Mouse (Mus musculus): ENCODE results near the gene Defb13. TPM values are rescaled to one million over a fixed set of nuclear protein-coding genes. Genes with fewer than 3 reads are reported as not detected.
"Not testable (repeated sequence)": the region's sequence is repeated elsewhere in the genome, so short reads cannot be mapped to it uniquely, and the experiment has no call there.

The Defb13 gene
- polyA plus RNA-seq (2012; rRNA removed), result not detected in 2 replicates

DNA sequence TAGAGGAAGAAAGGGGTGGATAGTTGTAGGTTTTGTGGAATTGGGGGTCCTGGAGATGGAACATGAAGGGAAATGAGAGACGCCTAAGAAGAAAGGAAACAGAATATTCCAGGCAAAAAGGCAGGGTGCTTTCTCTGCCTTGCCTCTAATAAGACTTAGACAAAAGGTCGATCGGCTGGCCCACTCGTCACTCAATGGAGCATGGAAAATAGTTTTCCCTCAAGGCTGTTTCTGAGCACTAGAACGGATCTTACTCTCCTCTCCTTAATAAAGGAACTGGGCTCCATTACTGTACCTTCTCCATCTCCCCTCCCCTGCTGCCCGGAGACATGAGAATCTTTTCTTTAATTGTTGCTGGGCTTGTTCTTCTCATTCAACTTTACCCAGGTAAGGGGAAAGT, at the start of gene Defb13:
TSS of gene Defb13 (plus strand) at position 301 of the 400 bp plus-strand sequence.
- H3K4me1 ChIP-seq (replicated peaks; ENCODE audit: control insufficient read depth, insufficient read depth, low read length), result no peaks in the 10 kb centered on the region
- no peak within 1 kb of the TSS for H3K4me3 ChIP-seq (ENCODE audit: control insufficient read depth, insufficient read depth, low read length)
- H3K27ac ChIP-seq (ENCODE audit: control insufficient read depth, insufficient read depth, low read length), result no peak within 1 kb of the TSS
- no peaks in the 10 kb centered on the region for H3K27me3 ChIP-seq (ENCODE audit: control insufficient read depth, insufficient read depth, low read length)
- H3K36me3 ChIP-seq (ENCODE audit: control insufficient read depth, insufficient read depth, low read length), result no peaks in the 10 kb centered on the region
- DNase-seq, result no peak
- 91% methylated on average over 6 of the region's 6 CpGs for WGBS
- TF ChIP-seq CTCF (IDR thresholded peaks at IDR 0.05; ENCODE audit: borderline replicate concordance, control insufficient read depth, extremely low read depth, insufficient read depth, low read length, poor library complexity) (no peak), POLR2A (IDR thresholded peaks at IDR 0.05; ENCODE audit: control insufficient read depth, extremely low read depth, insufficient read depth, low read length, poor library complexity) (no peak)

DNA sequence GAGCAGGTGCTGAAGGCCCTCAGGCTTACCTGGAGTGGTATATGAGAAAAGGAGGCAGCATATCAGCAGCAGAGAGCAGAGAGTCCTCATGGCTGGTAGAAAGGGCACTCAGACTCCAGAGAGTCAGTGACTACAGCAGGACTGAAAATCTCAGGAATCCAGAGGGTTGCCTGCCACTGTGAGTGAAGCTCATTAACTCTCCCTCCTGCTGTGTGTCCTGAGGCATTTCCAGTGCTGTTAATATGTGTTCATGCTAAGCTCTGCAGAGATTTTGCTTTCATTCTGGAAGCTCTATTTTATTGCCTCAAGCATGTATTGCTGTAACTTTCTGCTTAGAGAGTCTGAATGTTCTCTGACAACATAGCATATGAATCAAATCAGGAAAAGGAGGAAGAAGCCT, 40.3 kb upstream of the Defb13 start, which contains the start of gene Defb11:
TSS of gene Defb11 (minus strand) at position 123 of the 400 bp plus-strand sequence.
- not testable (repeated sequence) for H3K27ac ChIP-seq (ENCODE audit: control insufficient read depth, insufficient read depth, low read length); H3K27me3 ChIP-seq (ENCODE audit: control insufficient read depth, insufficient read depth, low read length); H3K4me3 ChIP-seq (ENCODE audit: control insufficient read depth, insufficient read depth, low read length); H3K36me3 ChIP-seq (ENCODE audit: control insufficient read depth, insufficient read depth, low read length); H3K4me1 ChIP-seq (replicated peaks; ENCODE audit: control insufficient read depth, insufficient read depth, low read length); DNase-seq

DNA sequence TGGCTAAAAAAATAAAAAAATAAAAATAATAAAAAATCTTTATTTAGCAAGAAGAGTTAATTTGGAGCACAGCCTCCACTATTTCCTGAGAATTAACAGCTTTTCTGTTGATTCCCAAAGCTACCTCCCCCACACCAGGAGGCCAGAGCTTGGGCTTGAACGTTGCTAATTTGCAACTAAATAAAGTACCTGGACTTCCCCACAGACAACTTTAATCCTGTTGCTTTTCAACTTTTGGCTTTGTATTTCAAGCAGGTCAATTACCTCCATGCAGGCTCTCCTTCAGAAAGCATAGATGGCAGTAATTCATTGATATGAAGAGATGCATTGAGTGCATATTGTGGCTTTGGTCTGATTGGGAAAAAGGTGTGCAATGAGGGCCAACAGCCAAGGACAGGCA, 34.6 kb upstream of the Defb13 start:
- TF ChIP-seq POLR2A (IDR thresholded peaks at IDR 0.05; ENCODE audit: control insufficient read depth, extremely low read depth, insufficient read depth, low read length, poor library complexity), result no peak
- Histone ChIP-seq H3K4me1 (replicated peaks; ENCODE audit: control insufficient read depth, insufficient read depth, low read length) (no peaks in the 10 kb centered on the region), H3K4me3 (ENCODE audit: control insufficient read depth, insufficient read depth, low read length) (no peak overlapping the region), H3K36me3 (ENCODE audit: control insufficient read depth, insufficient read depth, low read length) (no peaks in the 10 kb centered on the region), H3K27me3 (ENCODE audit: control insufficient read depth, insufficient read depth, low read length) (no peaks in the 10 kb centered on the region), H3K27ac (ENCODE audit: control insufficient read depth, insufficient read depth, low read length) (no peak overlapping the region)
- WGBS, result 19% methylated on average over 1 of the region's 1 CpGs
- no peak for DNase-seq

DNA sequence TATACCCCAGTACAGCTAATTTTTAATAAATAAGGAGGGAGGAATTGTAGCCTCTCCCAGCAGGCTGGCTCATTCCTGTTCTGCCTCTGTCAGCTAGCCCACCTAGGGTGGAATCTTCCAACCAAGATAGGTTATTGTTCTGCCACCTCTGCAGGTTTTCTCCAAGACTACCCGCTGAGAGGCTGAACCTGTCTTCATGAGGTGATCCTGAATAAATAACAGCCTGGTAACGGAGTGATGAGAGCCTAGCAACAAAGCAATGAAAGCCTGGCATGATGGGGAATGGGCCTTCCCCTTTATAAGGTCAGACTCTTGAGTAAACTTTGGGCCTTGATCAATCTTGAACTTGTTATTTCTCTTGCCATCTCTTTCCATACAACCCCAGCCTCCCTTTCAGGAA, 34.0 kb upstream of the Defb13 start:
- TF ChIP-seq POLR2A (IDR thresholded peaks at IDR 0.05; ENCODE audit: control insufficient read depth, extremely low read depth, insufficient read depth, low read length, poor library complexity) (no peak), CTCF (IDR thresholded peaks at IDR 0.05; ENCODE audit: borderline replicate concordance, control insufficient read depth, extremely low read depth, insufficient read depth, low read length, poor library complexity) (no peak)
- Histone ChIP-seq H3K36me3 (ENCODE audit: control insufficient read depth, insufficient read depth, low read length) (no peaks in the 10 kb centered on the region), H3K27me3 (ENCODE audit: control insufficient read depth, insufficient read depth, low read length) (no peaks in the 10 kb centered on the region), H3K27ac (ENCODE audit: control insufficient read depth, insufficient read depth, low read length) (no peak overlapping the region), H3K4me1 (replicated peaks; ENCODE audit: control insufficient read depth, insufficient read depth, low read length) (no peaks in the 10 kb centered on the region), H3K4me3 (ENCODE audit: control insufficient read depth, insufficient read depth, low read length) (no peak overlapping the region)
- 50% methylated on average over 2 of the region's 2 CpGs for WGBS
- no peak for DNase-seq

DNA sequence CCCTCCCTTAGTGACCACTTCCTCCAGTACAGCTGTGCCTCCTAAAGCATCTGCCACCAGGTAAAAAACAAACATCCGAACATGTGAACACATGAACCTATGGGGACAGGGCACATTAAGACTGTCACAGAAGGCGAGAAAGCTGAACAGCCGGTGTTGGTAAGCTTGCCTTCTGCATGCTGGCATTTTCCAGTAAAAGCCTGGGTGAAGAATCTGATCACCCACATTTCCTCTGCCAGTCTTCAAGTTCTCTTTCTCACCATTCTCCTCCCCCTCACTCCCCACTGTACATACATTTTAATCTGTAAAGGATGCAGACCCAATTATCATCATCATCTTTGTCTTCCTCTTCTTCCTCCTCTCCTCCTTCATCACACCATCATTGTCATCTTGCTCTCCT, 30.9 kb upstream of the Defb13 start:
- H3K27me3 ChIP-seq (ENCODE audit: control insufficient read depth, insufficient read depth, low read length), result no peaks in the 10 kb centered on the region
- no peak overlapping the region for H3K4me3 ChIP-seq (ENCODE audit: control insufficient read depth, insufficient read depth, low read length)
- TF ChIP-seq POLR2A (IDR thresholded peaks at IDR 0.05; ENCODE audit: control insufficient read depth, extremely low read depth, insufficient read depth, low read length, poor library complexity) (no peak), CTCF (IDR thresholded peaks at IDR 0.05; ENCODE audit: borderline replicate concordance, control insufficient read depth, extremely low read depth, insufficient read depth, low read length, poor library complexity) (no peak)
- no peaks in the 10 kb centered on the region for H3K36me3 ChIP-seq (ENCODE audit: control insufficient read depth, insufficient read depth, low read length)
- 88% methylated on average over 3 of the region's 3 CpGs for WGBS
- DNase-seq, result no peak
- H3K27ac ChIP-seq (ENCODE audit: control insufficient read depth, insufficient read depth, low read length), result no peak overlapping the region
- no peaks in the 10 kb centered on the region for H3K4me1 ChIP-seq (replicated peaks; ENCODE audit: control insufficient read depth, insufficient read depth, low read length)

DNA sequence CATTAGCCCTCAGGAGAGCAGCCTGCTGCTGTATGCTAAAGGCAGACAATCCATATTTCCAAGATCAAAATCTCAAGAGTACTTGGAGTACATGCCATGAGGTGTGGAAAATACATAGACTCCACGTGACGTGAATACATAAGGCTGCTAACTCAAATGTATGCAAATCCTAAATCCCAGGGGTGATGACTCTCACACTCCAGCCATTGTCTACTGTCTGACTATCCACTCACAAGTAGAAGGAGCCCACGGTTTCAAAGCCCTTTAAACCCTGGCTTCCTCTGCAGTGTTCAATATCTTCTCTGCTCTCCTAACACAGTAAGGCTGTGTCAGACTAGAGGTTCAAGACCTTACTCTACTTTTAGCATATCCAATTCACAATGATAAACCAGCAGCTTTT, 15.8 kb upstream of the Defb13 start:
- DNase-seq; H3K36me3 ChIP-seq (ENCODE audit: control insufficient read depth, insufficient read depth, low read length); H3K27me3 ChIP-seq (ENCODE audit: control insufficient read depth, insufficient read depth, low read length); H3K4me1 ChIP-seq (replicated peaks; ENCODE audit: control insufficient read depth, insufficient read depth, low read length); H3K4me3 ChIP-seq (ENCODE audit: control insufficient read depth, insufficient read depth, low read length); H3K27ac ChIP-seq (ENCODE audit: control insufficient read depth, insufficient read depth, low read length): not testable (repeated sequence)
- WGBS, result 94% methylated on average over 3 of the region's 3 CpGs

DNA sequence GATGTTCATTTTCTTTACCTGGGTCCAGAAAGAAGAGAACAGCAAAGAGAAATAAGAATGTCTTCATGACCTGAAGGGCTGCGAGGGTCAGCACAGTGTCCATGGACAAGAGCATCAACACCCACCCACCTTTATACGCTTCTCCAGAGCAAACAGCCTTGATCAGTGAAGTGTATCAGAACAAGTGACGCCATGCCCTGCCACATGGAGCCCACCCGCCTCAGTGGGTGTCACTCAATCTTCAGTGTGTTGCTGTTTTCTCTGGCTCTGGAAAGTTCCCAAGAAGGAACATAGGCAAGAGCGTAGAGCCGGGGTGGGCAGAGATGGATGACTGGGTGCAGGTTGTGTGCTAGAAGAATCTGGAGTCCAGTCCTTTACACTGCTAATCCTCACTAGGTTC, 14.0 kb upstream of the Defb13 start, which contains the start of gene Defb15:
TSS of gene Defb15 (minus strand) at position 101 of the 400 bp plus-strand sequence.
- Histone ChIP-seq H3K27me3 (ENCODE audit: control insufficient read depth, insufficient read depth, low read length) (no peaks in the 10 kb centered on the region), H3K36me3 (ENCODE audit: control insufficient read depth, insufficient read depth, low read length) (no peaks in the 10 kb centered on the region), H3K27ac (ENCODE audit: control insufficient read depth, insufficient read depth, low read length) (no peak within 1 kb of the TSS), H3K4me1 (replicated peaks; ENCODE audit: control insufficient read depth, insufficient read depth, low read length) (no peaks in the 10 kb centered on the region), H3K4me3 (ENCODE audit: control insufficient read depth, insufficient read depth, low read length) (no peak within 1 kb of the TSS)
- 95% methylated on average over 6 of the region's 6 CpGs for WGBS
- TF ChIP-seq POLR2A (IDR thresholded peaks at IDR 0.05; ENCODE audit: control insufficient read depth, extremely low read depth, insufficient read depth, low read length, poor library complexity), result no peak
- TF ChIP-seq CTCF (IDR thresholded peaks at IDR 0.05; ENCODE audit: borderline replicate concordance, control insufficient read depth, extremely low read depth, insufficient read depth, low read length, poor library complexity), result no peak
- no peak for DNase-seq

DNA sequence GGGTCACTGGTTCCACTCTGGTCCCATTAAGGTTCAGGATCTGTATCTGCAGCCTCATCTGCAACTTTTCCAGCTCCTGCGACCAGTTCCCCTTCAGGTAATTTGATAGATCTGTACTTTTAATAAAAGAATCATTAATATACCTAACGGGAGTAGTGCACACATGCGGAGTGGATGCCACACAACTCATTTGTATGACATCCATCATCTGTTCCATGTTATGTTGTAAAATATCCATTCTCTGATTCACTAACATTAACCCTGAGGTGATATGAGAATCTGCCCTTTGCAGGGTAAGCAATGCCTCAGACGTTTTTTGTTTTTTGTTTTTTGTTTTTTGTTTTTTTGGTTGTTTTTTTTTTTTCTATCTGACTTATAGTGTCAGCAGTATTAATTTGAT, 8.5 kb upstream of the Defb13 start, which contains the start of gene Defb35:
TSS of gene Defb35 (plus strand) at position 301 of the 400 bp plus-strand sequence.
- H3K36me3 ChIP-seq (ENCODE audit: control insufficient read depth, insufficient read depth, low read length); H3K27ac ChIP-seq (ENCODE audit: control insufficient read depth, insufficient read depth, low read length); H3K27me3 ChIP-seq (ENCODE audit: control insufficient read depth, insufficient read depth, low read length); DNase-seq; H3K4me3 ChIP-seq (ENCODE audit: control insufficient read depth, insufficient read depth, low read length); H3K4me1 ChIP-seq (replicated peaks; ENCODE audit: control insufficient read depth, insufficient read depth, low read length): not testable (repeated sequence)
- 89% methylated on average over 4 of the region's 4 CpGs for WGBS

Measured in thymus, adult 2 months (tissue).